Mouse (Mus musculus) cerebellum, adult 9-11 months (tissue): ENCODE data around the gene Dll4.

Experiments used
- DNase-seq: peaks from one replicate; pipeline ENCODE4 v3.0.0; 2022

Gene Dll4

GRCm38 (mm10) chr2:119335535-119335934 lies 10.0 kb downstream of the Dll4 start:
- no peak for DNase-seq

GRCm38 (mm10) chr2:119336002-119336401 lies 10.4 kb downstream of the Dll4 start:
- DNase-seq, result no peak

DNA sequence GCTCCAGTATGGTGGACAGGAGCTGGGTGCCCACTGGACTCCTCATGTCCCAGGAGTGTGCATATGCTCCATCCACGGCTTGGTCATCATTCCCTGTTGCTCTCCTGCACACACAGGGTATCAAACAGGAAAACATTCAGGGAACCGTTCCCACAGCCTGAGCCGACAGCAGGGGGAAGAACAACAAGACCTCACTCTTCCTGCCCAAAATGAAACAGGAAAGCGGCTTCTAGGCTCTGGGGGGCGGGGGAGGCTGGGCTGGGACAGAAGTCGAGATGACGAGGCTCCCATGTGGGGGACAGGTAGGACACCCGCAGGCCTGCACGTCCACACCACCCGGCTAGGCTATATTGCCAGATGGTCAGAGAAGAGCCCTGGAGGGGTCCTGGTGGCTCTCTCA lies 10.9 kb downstream of the Dll4 start:
- DNase-seq, result no peak

DNA sequence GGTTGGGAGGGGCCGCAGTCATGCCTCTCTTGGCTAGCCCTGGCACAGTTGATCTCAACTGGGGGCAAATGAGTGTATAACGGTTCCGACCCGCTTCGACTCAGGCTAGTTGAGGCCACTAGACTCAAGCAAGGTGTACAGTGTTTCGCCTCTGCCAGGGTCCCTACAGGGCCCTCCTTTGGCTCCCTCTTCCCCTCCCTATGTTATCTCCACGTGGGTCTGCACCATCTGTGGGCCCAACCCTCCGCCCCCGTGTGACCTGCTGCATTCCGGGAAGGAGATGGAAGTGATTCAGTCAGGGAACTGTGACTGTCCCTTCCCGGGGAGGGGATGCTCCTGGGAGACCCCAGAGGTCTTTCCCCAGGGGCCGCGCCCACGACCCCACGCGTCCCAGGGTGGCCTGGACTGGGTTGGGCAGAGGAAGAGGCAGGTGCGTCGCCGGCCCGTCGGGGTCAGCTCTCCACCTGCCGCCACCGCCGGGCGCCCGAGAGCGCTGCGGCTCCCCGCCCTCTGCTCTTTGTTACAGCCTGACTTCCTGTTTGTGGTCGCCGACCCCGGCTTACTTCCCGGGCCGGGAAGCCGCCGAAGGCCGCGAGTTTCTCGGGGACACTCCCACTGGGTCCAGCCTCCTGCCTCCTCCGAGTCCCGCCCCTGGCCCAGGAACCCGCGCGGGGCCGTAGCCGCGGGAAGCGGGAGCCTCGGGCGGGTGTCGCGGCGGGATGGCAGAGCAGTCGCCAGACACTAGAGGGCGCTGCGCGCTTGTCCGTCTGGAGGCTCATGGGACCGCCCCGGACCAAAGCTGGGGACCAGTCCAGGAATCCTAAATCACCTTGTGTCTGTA lies 12.1 kb downstream of the Dll4 start:
- peak; percentile 89 for DNase-seq

DNA sequence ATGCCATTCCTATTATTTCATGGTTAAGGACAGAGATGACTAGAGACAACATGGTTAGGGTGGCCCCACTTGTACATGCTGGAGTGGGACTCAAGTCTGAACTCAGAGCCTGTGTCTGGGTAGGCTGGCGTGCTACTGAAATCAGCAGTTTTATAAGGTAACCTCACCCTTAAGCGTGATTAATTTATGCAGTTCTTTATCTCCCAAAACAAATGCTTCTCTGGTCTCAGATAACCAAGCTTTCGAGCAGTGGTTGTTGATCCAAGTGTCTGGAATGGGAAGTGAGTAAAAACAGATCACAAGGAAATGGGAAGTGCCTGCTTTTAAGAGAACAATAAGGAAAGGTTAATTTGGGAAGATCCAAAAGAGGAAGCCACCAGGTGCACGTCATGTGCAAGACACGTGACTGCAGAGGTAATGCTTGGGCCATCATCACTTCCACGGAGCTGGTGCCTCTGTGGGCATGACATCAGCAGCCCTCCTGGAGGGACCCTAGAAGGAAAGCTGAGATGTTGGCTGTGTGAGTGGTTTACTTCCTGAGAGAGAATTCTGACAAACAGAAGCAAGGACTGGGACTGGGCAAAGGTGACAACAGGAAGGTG lies 19.1 kb downstream of the Dll4 start:
- no peak for DNase-seq

DNA sequence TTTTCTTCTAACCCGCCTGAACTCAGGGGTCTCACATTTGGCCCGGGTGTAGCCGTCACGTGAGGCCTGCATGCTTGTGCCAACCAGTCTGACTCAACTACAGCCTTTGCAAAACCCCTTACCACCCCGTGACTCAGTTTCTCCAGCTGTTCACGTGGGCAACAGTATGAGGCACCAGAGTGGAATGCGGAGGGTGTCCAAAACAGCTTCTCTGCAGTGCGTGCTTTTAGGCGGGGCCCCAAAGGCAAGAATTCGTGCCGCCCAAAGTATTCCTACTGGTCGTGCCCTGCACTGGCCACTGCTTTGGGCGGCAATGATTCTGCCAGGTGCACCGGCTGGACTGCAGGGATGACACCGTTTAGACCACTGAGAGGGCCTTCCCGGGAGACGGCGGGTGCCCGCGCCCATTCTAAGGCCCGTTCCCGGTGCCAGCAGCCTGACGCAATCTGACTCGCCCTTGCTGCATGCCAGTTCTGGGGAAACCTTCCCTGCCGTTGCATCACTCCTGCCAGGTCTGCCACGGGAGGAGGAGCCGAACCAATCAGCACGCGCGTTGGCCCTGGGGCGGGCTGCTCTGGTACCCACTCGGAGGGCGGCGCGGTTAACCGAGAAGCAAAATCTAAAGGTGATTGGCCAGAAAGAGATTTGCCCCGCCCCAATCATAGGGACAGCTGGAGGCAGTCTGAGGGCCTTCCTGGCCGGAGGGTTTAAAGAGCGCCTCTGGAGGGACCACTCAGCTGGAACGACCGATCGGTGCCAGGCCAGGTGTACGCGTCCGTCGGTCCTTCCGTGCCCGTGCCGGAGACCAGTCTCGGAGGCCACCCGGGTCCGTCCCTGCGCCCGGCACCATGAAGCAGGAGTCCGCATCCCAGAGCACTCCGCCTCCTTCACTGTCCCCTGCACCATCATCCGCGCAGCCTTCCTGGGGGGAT lies 25.2 kb downstream of the Dll4 start, which contains the start of gene Chac1:
Gene Chac1 (plus strand): TSS at position 675 of the 932 bp plus-strand sequence.
- DNase-seq, result peak; percentile 97

DNA sequence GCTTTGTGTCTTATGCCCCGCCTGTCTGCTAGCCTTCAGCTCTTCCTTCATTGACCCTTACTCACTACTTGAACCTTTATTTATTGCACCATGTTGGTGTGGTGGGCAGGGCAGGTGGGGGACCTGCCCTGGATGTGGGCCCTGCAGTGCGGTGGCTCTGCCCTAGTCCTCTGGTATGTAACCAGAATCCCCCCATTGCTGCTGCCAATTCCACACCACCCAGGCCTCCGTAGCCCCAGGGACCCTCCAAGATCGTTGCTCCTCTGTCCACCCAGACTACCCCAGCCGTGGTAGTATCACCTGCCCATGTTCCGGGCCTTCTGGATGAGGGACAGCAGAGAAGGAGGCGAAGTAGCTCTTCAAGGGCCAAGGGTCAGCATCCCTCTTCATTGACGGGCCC lies 28.1 kb downstream of the Dll4 start:
- peak; percentile 44 for DNase-seq

DNA sequence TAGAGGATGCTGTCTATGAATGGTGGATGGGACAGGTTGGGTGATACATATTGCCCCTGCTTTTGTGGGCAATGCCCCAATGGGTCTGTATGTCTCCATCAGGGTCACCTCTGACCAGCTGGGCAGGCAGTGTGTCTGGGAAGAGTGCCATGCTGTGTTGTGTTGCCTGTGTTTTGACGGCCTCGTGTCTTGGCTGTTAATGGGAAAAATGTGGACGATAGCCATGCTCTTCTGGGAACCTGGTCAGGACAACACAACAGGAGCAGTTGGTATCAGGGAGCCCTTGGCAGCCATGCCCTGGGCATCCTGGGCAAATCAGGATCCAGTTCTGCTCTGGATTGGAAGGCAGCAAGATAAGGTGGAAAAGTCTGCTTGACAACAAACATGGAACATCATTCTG lies 29.5 kb downstream of the Dll4 start:
- peak; percentile 97 for DNase-seq

DNA sequence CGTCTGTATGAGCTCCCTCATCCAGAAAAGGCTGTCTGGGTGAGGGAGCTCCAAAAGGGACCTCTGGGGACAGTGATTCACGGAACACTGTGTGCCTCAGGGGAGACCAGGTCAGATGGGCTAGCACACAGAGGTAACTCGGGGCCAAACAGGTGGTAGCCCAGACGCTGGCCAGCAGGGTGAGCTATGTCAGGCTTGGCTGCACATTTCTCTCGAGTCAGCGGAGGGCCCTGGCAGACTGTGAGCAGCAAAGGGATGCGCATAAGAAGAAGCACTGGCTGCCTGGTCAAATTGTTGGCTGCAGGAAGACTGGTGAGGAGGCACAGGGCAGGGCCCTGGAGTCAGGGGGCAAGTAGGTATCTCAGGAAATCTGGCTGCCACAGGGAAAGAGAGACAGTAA lies 30.1 kb downstream of the Dll4 start:
- DNase-seq, result peak; percentile 95

DNA sequence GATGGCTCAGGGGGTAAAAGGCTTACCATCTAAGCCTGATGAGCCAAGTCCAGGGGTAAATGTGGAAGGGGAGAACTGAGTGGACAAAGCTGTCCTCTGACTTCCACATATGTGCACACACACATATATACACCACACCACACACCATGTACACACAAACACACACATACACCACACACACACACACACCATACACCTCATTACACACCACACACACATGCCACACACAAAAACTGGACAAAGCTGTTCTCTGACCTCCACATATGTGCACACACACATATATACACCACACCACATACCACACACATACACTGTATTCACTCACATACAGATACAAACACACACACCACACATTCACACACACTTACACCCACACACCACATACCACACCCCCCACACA lies 30.7 kb downstream of the Dll4 start:
- peak; percentile 26 for DNase-seq

- no peak for DNase-seq
Observed at GRCm38 (mm10) chr2:119356805-119357204, 31.2 kb downstream of the Dll4 start.

DNA sequence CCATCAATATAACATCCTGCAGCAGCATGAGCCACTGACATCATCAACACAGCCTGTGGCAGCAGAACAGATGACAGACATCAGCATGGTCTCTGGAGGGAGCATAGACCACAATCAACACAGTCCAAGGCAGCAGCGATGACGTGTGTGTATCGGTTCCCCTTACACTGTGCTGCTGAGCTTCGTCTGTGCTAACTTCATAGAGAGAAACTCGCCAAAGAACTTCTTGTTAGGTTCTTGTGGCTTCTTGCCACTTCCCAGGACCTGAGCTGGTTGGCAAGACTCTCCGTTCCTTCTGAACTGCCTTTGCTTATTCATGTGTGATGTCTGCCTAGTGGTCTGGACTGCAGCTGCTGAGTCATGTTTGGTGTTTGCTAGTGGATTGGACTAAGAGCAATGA lies 32.7 kb downstream of the Dll4 start:
- no peak for DNase-seq

DNA sequence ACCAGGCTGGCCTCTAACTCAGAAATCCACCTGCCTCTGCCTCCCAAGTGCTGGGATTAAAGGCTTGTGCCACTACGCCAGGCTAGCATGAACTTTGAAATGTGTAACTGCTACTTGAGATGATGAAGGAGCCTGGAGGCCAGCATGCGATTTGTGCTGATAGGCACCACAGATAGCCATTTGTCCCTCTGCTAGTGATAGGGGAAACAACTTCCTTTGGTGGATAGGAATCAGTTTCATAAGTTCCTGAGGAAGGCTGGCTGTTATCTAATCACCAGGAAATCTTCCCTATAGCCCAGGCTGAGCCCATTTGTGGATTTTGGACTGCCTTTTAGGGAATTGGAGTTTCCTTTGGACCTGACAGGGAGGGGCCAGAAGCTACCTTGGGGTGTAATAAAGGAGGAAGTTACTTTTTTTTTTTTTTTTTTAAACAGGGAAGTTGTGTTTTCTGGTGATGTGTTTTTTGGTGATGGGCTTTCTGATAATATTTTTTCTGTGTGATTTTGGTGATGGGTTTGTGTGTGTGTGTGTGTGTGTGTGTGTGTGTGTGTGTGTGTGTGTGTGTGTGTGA lies 34.2 kb downstream of the Dll4 start:
- DNase-seq, result no peak

- no peak for DNase-seq
Observed at GRCm38 (mm10) chr2:119364969-119365368, 39.4 kb downstream of the Dll4 start.

DNA sequence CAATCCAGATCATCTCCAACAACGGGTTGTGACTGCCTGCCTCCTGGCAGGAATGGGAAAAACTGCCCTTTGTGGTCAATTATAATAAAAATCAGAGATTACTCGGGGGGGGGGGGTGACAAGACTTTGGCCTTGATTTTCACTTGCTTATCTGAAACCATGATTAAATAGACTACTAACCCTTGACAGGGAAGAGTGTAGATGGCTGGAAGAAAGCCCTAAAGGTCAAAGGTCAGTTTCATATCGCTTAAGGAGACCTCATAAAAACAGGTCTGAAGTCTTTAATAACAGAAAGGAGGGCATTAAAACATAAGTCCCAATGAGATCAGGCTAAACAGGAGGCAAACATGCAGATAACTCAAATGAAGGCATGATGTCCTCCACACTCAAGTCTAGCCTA lies 41.8 kb downstream of the Dll4 start:
- no peak for DNase-seq

- no peak for DNase-seq
Observed at GRCm38 (mm10) chr2:119370116-119370515, 44.5 kb downstream of the Dll4 start.

DNA sequence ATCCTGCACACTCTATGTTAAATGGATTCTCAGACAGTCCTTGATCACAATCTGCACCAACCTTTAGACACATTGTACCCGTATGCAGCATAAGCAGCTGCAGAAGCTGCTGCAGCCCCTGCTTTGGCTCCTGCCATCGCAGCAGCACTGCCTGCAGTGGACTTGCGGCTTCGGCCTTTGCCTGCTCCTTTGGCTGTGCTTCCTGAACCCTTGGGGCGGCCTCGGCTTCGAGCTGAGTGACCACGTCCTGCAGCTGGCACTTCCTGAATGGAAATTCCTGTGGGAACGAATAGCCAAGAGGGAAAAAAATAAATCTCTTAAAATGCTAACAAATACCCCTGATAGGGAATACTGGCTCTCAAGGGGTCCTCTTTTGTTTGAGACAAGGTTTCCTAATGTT lies 51.7 kb downstream of the Dll4 start:
- no peak for DNase-seq

GRCm38 (mm10) chr2:119377826-119378225 lies 52.2 kb downstream of the Dll4 start:
- no peak for DNase-seq

DNA sequence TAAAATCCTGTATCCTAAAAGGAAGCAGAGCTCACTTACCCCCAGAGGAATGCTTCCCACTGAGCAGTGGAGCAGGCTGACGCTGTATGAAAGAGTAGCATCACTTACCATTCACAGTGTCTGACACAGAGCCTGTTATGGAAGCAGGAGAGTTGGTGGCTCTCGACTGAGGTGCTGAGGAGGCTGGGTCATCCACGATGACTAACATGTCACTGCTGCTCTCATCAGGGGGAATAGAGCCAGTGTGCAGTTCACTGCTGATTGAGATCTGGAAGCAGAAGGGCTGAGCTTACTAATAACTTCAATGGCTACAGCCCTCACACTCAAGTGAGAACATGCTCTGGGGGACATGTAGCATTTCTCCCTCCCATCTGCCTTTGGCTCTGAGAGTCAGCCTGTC lies 53.9 kb downstream of the Dll4 start:
- DNase-seq, result no peak
